Mouse (Mus musculus) lung, embryonic 14.5 days (tissue): ENCODE data around the gene Ccni. TPM values are rescaled to one million over a fixed set of nuclear protein-coding genes. Genes with fewer than 3 reads are reported as not detected.

Experiments
- ATAC-seq: fragments of 200-750 bp; cut with Nextera tagmentation; 2 replicates; pipeline ENCODE4 v1.8.0; 2017; ENCODE audit warnings: mild to moderate bottlenecking, moderate TSS enrichment, moderate library complexity; ENCODE audit not compliant: insufficient read depth
- DNase-seq: peaks from one replicate; pipeline ENCODE4 v3.0.0-alpha.2; 2015
- H3K27ac ChIP-seq: fragments of 300-500 bp; sonication (generic); 2 replicates; pipeline ENCODE4 v1.5.1; 2014; ENCODE audit warnings: low read depth, mild to moderate bottlenecking, moderate library complexity
- H3K27me3 ChIP-seq: fragments of 300-500 bp; sonication (generic); 2 replicates; pipeline ENCODE4 v1.6.1; 2014; ENCODE audit warnings: low read length, control low read depth; ENCODE audit not compliant: insufficient read depth
- H3K36me3 ChIP-seq: fragments of 300-500 bp; sonication (generic); 2 replicates; pipeline ENCODE4 v1.6.1; 2014; ENCODE audit warnings: control low read depth; ENCODE audit not compliant: insufficient read depth
- H3K4me1 ChIP-seq: fragments of 300-500 bp; sonication (generic); 2 replicates; pipeline ENCODE4 v1.6.1; 2014; ENCODE audit warnings: antibody characterized with exemption, control low read depth; ENCODE audit not compliant: insufficient read depth
- H3K4me2 ChIP-seq: fragments of 300-500 bp; sonication (generic); 2 replicates; pipeline ENCODE4 v1.6.1; 2014; ENCODE audit warnings: mild to moderate bottlenecking
- H3K4me3 ChIP-seq: fragments of 300-500 bp; sonication (generic); 2 replicates; pipeline ENCODE4 v1.5.1; 2014; ENCODE audit warnings: low read depth, low read length
- H3K9ac ChIP-seq: fragments of 300-500 bp; sonication (generic); 2 replicates; pipeline ENCODE4 v1.6.1; 2014
- H3K9me3 ChIP-seq: fragments of 300-500 bp; sonication (generic); 2 replicates; pipeline ENCODE4 v1.6.1; 2016; ENCODE audit warnings: low read depth, low read length, control low read depth
- CTCF ChIP-seq: IDR thresholded peaks from 2 replicates; pipeline ENCODE4 v1.5.1; 2016; ENCODE audit warnings: antibody characterized with exemption, low read depth
- WGBS: fragments of 180-500 bp; shearing (Covaris S2); extraction: QIAGEN DNeasy Blood & Tissue Kit; methylation state at CpG from one replicate; pipeline ENCODE4 v1.1.7; 2014; 5-methylcytosine and 5-hydroxymethylcytosine counted together
- polyA plus RNA-seq: library from polyadenylated mRNA; unstranded; fragments of >200 nt; fragmentation: Nextera tagmentation; extraction: Ambion mirVana; gene quantifications from 2 replicates; pipeline ENCODE4 v1.2.1, GENCODE M21; 2014

The Ccni gene
- polyA plus RNA-seq, 1 experiment from 2014 or later, result 165 TPM

DNA sequence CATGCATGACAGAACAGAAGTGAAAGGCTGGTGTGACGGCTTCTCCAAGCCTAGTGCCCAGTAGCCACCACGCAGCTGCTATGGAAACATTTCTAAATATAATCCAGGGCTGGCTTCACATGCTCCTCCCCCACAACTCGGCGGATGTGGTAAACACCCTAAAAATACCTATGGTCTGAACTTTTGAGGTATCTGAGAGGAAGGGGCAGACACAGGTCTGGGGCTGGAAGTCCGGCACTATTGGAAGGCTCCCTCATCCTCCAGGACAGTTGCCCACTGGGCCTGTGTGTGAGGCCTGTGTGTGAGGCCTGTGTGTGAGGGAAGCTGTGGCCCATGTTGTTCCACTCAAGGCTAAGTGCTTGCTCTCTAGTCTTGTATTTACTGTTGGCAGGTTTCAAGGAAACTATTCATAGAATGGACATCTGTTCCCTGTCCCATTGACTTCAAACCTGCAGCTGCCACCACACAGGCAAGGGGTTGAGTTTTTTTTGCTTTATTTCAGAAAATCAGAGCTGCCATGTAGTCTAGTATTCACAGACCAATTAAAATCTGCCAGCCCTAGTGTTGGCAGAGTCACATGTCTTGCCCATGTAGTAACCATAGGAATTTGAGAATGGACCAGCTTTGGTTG is 69.2 kb downstream of the Ccni start:
- TF ChIP-seq CTCF, result no peak
- no peaks in the 10 kb centered on the region for H3K9me3 ChIP-seq
- peaks cover 34% of the 10 kb centered on the region for H3K36me3 ChIP-seq
- ATAC-seq, result peak; percentile 30
- WGBS, result 52% methylated on average over 5 of the region's 5 CpGs
- H3K4me3 ChIP-seq, result no peak overlapping the region
- no peak overlapping the region for H3K4me2 ChIP-seq
- H3K27me3 ChIP-seq, result no peaks in the 10 kb centered on the region
- no peak for DNase-seq
- peak overlapping the region; percentile 54; the same call in 1 of the 2 replicates for H3K27ac ChIP-seq
- peaks cover 11% of the 10 kb centered on the region for H3K4me1 ChIP-seq
- no peak overlapping the region for H3K9ac ChIP-seq

DNA sequence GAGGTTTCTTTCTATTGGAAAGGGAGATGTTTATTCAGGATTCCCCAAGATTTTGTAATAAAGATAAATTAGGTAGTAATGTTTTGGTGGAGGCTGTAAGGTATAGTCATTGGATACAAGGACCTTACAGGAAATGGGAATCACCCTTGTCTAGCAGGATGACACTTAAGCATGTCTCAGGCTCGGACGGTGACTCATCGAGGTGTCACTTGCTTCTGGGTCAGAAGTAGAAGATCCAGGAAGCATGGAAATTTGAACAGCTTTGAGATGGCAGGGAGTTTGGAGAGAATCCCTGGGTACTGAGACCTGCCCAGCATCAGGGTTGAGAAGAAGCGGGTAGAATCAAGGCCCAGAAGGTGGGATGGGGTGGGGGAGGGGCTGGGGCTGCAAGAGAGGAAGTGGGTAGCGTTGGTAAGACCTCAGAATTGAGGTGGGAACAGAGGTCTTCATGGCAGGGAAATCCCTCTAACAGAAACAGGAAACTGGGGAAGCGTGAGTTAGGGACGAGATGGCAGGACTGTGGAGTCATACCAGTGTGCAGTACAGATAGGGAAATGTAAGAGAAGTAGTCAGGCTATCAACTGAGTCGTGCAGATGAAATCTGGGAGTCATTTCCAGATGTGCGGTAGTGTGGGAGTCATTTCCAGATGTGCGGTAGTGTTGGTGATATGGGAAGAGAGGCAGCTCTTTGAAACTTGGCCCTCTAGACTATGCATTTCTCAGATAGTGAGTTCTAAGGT is 70.8 kb downstream of the Ccni start:
- Histone ChIP-seq H3K36me3 (peaks cover 19% of the 10 kb centered on the region), H3K4me2 (no peak overlapping the region), H3K27ac (no peak overlapping the region), H3K4me1 (peaks cover 21% of the 10 kb centered on the region), H3K27me3 (no peaks in the 10 kb centered on the region), H3K9ac (no peak overlapping the region), H3K9me3 (no peaks in the 10 kb centered on the region), H3K4me3 (no peak overlapping the region)
- ATAC-seq (no peak), DNase-seq (no peak)
- WGBS, result 50% methylated on average over 10 of the region's 10 CpGs
- no peak for TF ChIP-seq CTCF

DNA sequence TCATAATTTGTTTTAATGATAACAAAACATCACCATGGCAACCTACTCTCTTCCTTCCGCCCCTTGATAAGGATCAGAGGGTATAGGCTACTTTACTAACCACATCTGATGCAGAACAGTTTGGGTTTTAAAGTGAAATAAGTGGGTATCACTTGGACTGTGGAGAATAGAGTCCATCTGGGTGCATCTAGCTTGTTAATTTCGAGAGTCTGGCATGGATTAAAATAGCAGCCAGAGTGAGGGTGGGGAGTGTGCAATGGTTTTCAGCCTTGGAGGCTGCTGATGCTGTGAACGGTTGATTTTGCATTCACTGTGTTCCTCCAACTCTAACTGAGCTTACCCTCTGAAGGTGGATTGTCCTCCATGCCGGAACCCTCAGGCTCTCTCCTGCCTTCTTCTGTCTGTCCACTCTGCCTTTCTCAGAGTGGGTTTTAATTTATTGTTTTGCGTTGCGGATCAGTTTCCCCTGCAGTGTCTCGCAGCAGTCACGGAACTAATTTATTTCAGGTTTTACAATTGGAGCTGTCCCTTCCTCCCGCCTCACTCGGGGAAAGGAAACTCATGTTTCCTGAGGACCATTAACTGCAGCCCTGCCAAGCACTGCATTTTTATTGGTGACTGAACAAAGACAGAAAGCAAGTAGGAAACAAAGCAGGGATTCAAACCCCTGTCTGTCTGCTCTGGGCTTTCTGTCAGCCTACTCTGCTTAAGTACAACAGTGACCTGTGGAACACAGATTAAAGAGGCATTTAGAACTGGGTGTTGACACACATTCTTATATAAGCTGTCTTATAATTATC is 72.7 kb downstream of the Ccni start:
- ATAC-seq (no peak), DNase-seq (peak; percentile 59)
- 0 out of 2 replicates have a peak, but pooled peaks cover 4% of the 10 kb centered on the region for H3K36me3 ChIP-seq
- no peak for TF ChIP-seq CTCF
- H3K9ac ChIP-seq, result no peak overlapping the region
- no peaks in the 10 kb centered on the region for H3K27me3 ChIP-seq
- H3K9me3 ChIP-seq, result no peaks in the 10 kb centered on the region
- 46% methylated on average over 10 of the region's 10 CpGs for WGBS
- no peak overlapping the region for H3K4me3 ChIP-seq
- H3K27ac ChIP-seq, result peak overlapping the region; percentile 19
- peak overlapping the region; percentile 13; the same call in 1 of the 2 replicates for H3K4me2 ChIP-seq
- peaks cover 39% of the 10 kb centered on the region for H3K4me1 ChIP-seq

Other genes starting within 250 kb of the Ccni start
- 1.8 and 2.0 TPM in 2 replicates for gene Sowahb, start 161.5 kb downstream of the Ccni start, polyA plus RNA-seq
- 184 and 186 TPM in 2 replicates for gene Sept11, start 113.1 kb downstream of the Ccni start, polyA plus RNA-seq
- 1.2 and 2.0 TPM in 2 replicates for gene 2010109A12Rik, start within 50 bp of the Ccni start, polyA plus RNA-seq
- 50.9 and 53.5 TPM in 2 replicates for gene Ccng2, start 60.8 kb upstream of the Ccni start, polyA plus RNA-seq